Mouse (Mus musculus) naive thymus-derived CD4-positive, alpha-beta T cell, adult 5 months (primary cell): ENCODE data around the gene Gbp10. TPM values are rescaled to one million over a fixed set of nuclear protein-coding genes. Genes with fewer than 3 reads are reported as not detected.

Experiments used
- polyA plus RNA-seq: library from polyadenylated mRNA; unstranded; fragments of 100-300 nt; shearing (Covaris generic); gene quantifications from one replicate; pipeline ENCODE4 v1.2.1, GENCODE M21; 2017

The Gbp10 gene
- 20.7 TPM for polyA plus RNA-seq

DNA sequence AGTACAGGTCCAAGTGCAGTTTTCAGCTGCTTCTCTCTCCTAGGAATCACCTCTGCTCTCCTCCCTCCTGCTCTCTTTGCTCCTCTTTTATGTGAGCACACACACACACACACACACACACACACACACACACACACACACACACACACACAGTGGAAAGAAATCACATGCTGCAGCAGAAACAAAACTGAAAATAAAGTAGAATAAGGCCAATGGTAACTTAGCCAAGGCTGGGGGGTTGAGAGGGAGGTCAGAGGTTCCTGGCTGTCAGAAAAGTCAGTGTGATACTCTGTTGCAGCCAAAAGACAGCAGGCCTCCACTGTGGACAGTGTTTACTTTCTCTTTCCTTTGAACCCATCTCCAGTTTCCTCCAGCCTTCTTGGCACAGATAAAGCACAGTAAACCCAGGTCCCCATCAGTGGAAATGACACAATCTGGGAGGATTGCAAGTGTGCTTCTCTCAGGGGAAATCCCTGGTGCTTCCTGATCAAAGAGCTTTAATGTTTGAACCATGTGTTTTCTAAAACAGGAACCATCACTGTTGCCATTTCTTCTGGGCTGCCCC, at the start of gene Gbp10:
Gbp10 (minus strand) TSS at position 51 of the 565 bp plus-strand sequence.

Other genes starting within 250 kb of the Gbp10 start
- gene Gbp9, start 100.0 kb downstream of the Gbp10 start, polyA plus RNA-seq = 95.6 TPM
- gene Gbp8, start 100.0 kb downstream of the Gbp10 start, polyA plus RNA-seq = 63.0 TPM
- gene Gbp4, start 99.9 kb downstream of the Gbp10 start, polyA plus RNA-seq = 189 TPM
- gene Gm43302, start 54.2 kb upstream of the Gbp10 start, polyA plus RNA-seq = 0.22 TPM
- 59.4 TPM for gene Gbp6, start 54.2 kb upstream of the Gbp10 start, polyA plus RNA-seq
- 5.7 TPM for gene Lrrc8b, start 176.2 kb upstream of the Gbp10 start, polyA plus RNA-seq